Mouse (Mus musculus) intestine, embryonic 16.5 days (tissue): ENCODE data around the gene Mindy4. TPM values are rescaled to one million over a fixed set of nuclear protein-coding genes. Genes with fewer than 3 reads are reported as not detected.

ENCODE experiments used
- ATAC-seq: fragments of 200-750 bp; cut with Nextera tagmentation; 2 replicates; pipeline ENCODE4 v1.8.0; 2017; ENCODE audit warnings: moderate TSS enrichment, moderate library complexity
- H3K27ac ChIP-seq: fragments of 300-500 bp; sonication (generic); 2 replicates; pipeline ENCODE4 v1.5.1; 2014; ENCODE audit warnings: mild to moderate bottlenecking, low read length
- H3K27me3 ChIP-seq: fragments of 300-500 bp; sonication (generic); replicated peaks from 2 replicates; pipeline ENCODE4 v1.6.1; 2014; ENCODE audit warnings: low read length, control low read depth, mixed read lengths; ENCODE audit not compliant: control insufficient read depth, insufficient read depth
- H3K36me3 ChIP-seq: fragments of 300-500 bp; sonication (generic); 2 replicates; pipeline ENCODE4 v1.6.1; 2014; ENCODE audit warnings: low read length, control low read depth; ENCODE audit not compliant: control insufficient read depth, insufficient read depth
- H3K4me1 ChIP-seq: fragments of 300-500 bp; sonication (generic); 2 replicates; pipeline ENCODE4 v1.6.1; 2014; ENCODE audit warnings: low read length, control low read depth, mixed read lengths; ENCODE audit not compliant: control insufficient read depth, insufficient read depth
- H3K4me2 ChIP-seq: fragments of 300-500 bp; sonication (generic); 2 replicates; pipeline ENCODE4 v1.6.1; 2014; ENCODE audit warnings: low read depth, low read length, control low read depth
- H3K4me3 ChIP-seq: fragments of 300-500 bp; sonication (generic); 2 replicates; pipeline ENCODE4 v1.5.1; 2014; ENCODE audit warnings: mild to moderate bottlenecking, low read length
- H3K9ac ChIP-seq: fragments of 300-500 bp; sonication (generic); 2 replicates; pipeline ENCODE4 v1.6.1; 2014; ENCODE audit warnings: low read depth, low read length
- H3K9me3 ChIP-seq: fragments of 300-500 bp; sonication (generic); 2 replicates; pipeline ENCODE4 v1.6.1; 2016; ENCODE audit warnings: low read length, control low read depth; ENCODE audit not compliant: control insufficient read depth
- WGBS: fragments of 180-500 bp; shearing (Covaris S2); extraction: QIAGEN DNeasy Blood & Tissue Kit; methylation state at CpG from one replicate; pipeline ENCODE4 v1.1.7; 2014; 5-methylcytosine and 5-hydroxymethylcytosine counted together
- polyA plus RNA-seq: library from polyadenylated mRNA; unstranded; fragments of >200 nt; fragmentation: Nextera tagmentation; extraction: Ambion mirVana; gene quantifications from 2 replicates; pipeline ENCODE4 v1.2.1, GENCODE M21; 2015

The Mindy4 gene
- polyA plus RNA-seq, 1 experiment from 2014 or later, result 5.8 TPM

DNA sequence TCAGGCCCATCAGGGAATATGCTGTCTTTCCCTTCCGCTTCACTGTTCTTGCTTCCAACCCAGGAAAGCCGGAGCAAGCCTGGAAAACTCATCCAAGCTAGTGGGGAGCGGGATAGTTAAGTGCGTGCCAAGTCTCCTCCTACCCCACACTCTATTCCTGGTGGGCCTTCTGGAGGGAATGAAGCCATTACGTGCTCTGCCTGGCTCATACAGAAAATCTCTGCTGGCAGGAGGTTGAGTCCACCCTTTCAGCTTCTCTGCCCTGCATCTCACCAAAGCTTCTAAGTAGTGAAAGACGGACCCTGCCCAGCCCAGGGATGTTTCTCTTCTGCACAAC is 129.6 kb downstream of the Mindy4 start:
- Histone ChIP-seq H3K27ac (no peak overlapping the region), H3K4me1 (peaks cover 33% of the 10 kb centered on the region), H3K4me2 (no peak overlapping the region), H3K27me3 (no peaks in the 10 kb centered on the region), H3K9ac (no peak overlapping the region), H3K4me3 (no peak overlapping the region), H3K9me3 (no peaks in the 10 kb centered on the region), H3K36me3 (no peaks in the 10 kb centered on the region)
- 76% methylated on average over 6 of the region's 6 CpGs for WGBS
- ATAC-seq, result no peak

DNA sequence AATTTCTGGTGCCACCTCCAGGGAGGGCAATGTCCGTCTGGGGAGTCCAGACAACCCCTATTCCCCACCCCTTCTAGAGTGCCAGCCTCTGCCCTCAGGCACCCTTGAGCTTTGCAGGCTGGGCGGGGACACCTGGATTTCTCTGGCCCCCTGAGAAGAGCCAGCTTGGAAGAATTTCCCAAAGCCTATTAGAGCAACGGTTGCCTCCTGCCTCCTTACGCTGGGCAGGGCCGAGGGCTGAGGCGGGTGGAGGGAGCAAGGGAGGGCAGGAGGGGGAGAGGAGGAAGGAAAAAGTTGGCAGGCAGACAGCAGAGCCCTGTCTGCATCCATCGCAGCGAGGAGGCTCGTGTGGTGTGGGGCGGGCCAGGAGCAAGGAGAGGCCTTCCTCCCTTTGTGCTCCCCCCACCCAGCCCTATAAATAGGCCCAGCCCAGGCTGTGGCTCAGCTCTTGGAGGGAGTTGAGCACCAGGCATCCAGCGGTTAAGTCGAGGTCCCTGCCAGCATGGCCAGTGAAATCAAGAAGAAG is 132.9 kb downstream of the Mindy4 start, which contains the start of gene Aqp1:
TSS of gene Aqp1 (plus strand) at position 444 of the 526 bp plus-strand sequence.
- no peaks in the 10 kb centered on the region for H3K27me3 ChIP-seq
- peaks cover 42% of the 10 kb centered on the region for H3K4me1 ChIP-seq
- H3K36me3 ChIP-seq, result no peaks in the 10 kb centered on the region
- no peak within 1 kb of the TSS for H3K4me3 ChIP-seq
- no peak within 1 kb of the TSS for H3K27ac ChIP-seq
- H3K9ac ChIP-seq, result no peak within 1 kb of the TSS
- H3K9me3 ChIP-seq, result no peaks in the 10 kb centered on the region
- WGBS, result 20% methylated on average over 12 of the region's 12 CpGs
- ATAC-seq, result peak; percentile 84
- no peak within 1 kb of the TSS for H3K4me2 ChIP-seq

DNA sequence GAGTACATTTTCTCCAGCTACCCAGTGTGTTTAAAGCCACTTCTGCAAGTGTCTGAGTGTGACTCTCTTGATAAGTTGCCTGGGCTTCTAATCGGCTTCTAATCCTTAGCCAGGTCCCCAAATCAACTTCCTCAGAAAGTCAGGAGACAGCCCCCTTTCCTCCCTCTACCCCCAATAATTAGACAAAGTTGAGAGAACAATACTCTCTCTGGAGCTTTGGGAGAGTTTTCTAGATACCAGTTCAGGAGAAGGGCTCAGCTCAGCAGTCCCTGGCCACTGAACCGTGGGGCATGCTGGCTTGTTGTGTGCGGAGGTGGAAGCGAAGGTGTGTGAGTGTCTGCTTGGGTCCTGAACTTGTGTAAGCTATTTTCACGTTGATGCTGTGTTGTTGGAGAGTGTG is 134.1 kb downstream of the Mindy4 start:
- H3K9me3 ChIP-seq, result no peaks in the 10 kb centered on the region
- H3K36me3 ChIP-seq, result no peaks in the 10 kb centered on the region
- H3K4me1 ChIP-seq, result peaks cover 44% of the 10 kb centered on the region
- no peak overlapping the region for H3K27ac ChIP-seq
- H3K4me3 ChIP-seq, result no peak overlapping the region
- H3K4me2 ChIP-seq, result no peak overlapping the region
- H3K9ac ChIP-seq, result no peak overlapping the region
- 82% methylated on average over 5 of the region's 5 CpGs for WGBS
- ATAC-seq, result no peak
- no peaks in the 10 kb centered on the region for H3K27me3 ChIP-seq

DNA sequence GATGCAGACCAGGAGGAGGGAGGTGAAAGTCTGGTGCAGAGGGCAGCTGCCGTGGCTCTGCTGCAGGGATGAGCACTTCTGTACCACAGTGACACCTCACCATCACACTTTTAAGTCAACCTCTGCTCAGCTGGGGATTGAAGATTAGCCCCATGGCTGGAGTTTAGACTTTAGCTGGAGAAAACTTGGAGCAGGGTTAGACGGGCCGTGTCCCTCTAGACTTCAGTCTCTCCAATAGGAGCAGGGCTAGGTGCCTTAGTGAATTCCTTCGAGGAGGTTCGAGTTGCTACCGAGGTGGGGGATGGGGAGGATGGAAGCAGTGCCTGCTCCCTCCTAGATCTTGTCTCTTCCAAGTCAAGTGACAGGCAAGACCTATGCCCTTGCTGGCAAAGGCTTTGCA is 134.9 kb downstream of the Mindy4 start:
- no peaks in the 10 kb centered on the region for H3K9me3 ChIP-seq
- no peak overlapping the region for H3K4me3 ChIP-seq
- H3K9ac ChIP-seq, result no peak overlapping the region
- no peak overlapping the region for H3K4me2 ChIP-seq
- no peaks in the 10 kb centered on the region for H3K36me3 ChIP-seq
- 49% methylated on average over 6 of the region's 6 CpGs for WGBS
- H3K27me3 ChIP-seq, result no peaks in the 10 kb centered on the region
- no peak for ATAC-seq
- peaks cover 46% of the 10 kb centered on the region for H3K4me1 ChIP-seq
- no peak overlapping the region for H3K27ac ChIP-seq

DNA sequence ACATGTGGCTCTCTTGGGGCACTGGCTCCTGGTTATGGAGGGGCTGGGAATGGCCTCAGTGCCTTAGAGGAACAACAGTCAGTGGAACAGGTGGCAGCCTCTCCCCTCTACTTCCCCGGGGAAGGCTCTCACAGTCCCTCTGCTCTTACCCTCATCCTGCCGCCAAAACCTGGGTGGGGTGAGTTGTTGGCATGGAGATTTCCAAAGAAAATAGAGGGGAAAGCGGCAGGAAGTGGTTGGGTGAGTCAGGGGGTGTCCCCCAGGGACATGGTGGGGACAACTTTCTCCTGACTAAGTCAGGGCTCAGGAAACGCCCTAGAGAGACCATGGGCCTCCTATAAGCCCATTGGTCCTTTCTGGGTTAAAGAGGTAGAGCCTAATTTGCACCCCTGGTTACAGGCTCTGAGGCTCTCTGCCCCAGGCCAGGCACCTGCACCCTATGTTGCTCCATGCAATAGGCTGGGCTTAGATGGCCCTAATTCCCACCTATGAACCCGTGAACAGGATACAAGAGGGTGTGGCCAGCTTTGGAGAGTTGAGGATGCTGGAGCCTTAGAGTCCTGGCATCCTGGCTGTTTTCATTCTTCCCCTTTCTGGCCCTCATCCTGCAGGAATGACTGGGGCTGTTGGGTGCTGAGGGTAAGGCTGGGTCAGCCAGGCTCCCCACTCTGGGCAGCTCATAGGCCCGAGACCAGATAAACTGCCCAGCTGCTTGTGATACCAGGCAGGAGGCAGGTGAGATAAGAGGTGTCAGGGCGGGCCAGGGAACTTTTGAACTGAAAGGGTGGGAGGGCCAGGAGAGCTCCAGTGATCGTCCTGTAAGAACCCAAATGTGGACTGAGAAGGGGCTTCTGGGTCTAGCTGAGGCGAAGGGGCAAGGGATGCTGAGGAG is 136.0 kb downstream of the Mindy4 start:
- WGBS, result 64% methylated on average over 9 of the region's 9 CpGs
- Histone ChIP-seq H3K27me3 (no peaks in the 10 kb centered on the region), H3K9ac (no peak overlapping the region), H3K4me2 (no peak overlapping the region), H3K9me3 (no peaks in the 10 kb centered on the region), H3K27ac (no peak overlapping the region), H3K4me1 (peaks cover 46% of the 10 kb centered on the region), H3K36me3 (no peaks in the 10 kb centered on the region), H3K4me3 (no peak overlapping the region)
- ATAC-seq, result 0 out of 2 replicates have a peak, but pooled peaks have one; percentile 4

DNA sequence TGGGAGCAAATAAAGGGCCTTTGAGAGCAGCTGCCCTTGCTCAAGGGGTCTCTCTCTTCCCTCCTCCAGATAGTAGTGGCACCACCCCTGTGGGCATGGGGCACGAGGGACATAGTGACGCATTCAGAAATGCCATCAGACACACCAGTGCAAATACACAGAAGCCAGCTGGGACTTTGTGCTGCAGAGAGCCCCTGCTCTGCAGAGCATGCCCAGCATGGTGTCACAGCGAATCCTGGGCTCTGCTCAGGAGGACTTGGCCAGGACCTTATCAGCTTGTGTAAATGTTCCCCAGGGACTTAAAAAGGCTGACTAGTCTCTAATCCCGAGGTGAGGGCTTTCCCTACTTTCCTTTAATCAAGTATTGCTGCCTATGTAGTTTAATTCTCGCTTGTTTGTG is 138.5 kb downstream of the Mindy4 start:
- H3K4me3 ChIP-seq, result no peak overlapping the region
- peak overlapping the region; percentile 73 for H3K27ac ChIP-seq
- H3K4me1 ChIP-seq, result peaks cover 29% of the 10 kb centered on the region
- no peaks in the 10 kb centered on the region for H3K36me3 ChIP-seq
- 25% methylated on average over 5 of the region's 5 CpGs for WGBS
- no peak overlapping the region for H3K4me2 ChIP-seq
- H3K9ac ChIP-seq, result no peak overlapping the region
- no peaks in the 10 kb centered on the region for H3K9me3 ChIP-seq
- ATAC-seq, result peak; percentile 83
- no peaks in the 10 kb centered on the region for H3K27me3 ChIP-seq

DNA sequence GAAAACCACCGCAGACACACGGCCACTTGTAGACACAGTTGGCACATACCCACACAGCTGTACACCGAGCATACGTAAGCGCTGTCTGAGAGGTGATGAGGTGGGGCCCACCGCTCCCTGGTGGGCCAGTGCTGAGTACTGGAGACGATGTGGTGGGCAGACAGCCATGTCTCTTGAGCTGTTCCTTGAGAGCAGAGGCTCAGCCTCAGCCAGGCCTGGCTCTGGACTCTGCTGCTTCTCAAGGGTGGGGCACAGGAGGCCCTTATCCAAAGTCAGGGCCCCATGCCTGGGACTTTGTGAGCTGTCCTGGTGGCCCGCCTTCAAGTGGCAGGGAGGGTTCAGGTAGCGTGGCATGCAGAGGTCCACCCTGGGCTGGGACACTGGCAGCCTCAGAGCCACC is 139.1 kb downstream of the Mindy4 start:
- H3K27ac ChIP-seq, result peak overlapping the region; percentile 64; the same call in 1 of the 2 replicates
- no peak overlapping the region for H3K4me3 ChIP-seq
- no peaks in the 10 kb centered on the region for H3K27me3 ChIP-seq
- peak; percentile 76 for ATAC-seq
- 54% methylated on average over 9 of the region's 9 CpGs for WGBS
- no peak overlapping the region; the same call in 1 of the 2 replicates for H3K4me2 ChIP-seq
- no peak overlapping the region for H3K9ac ChIP-seq
- H3K36me3 ChIP-seq, result no peaks in the 10 kb centered on the region
- H3K4me1 ChIP-seq, result peaks cover 29% of the 10 kb centered on the region
- no peaks in the 10 kb centered on the region for H3K9me3 ChIP-seq

DNA sequence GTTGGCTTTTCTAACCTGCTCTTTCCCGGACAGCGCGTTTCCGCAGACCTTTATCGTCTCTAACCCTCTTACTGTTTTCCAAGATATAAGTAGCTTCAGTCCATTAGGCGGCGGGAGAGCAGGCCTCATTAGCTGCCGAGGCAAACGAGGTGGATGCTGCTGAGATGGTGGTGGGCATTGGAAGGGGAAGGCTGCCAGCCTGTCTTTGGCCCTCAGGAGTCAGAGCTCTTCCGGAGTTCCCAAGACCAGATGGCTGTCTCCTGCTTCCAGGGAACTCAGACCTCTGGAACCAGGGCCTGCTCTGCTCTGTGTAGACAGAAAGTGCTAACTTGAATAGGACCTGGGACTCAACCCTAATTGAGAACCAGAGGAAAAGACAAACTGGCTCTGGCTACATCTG is 140.3 kb downstream of the Mindy4 start:
- 90% methylated on average over 10 of the region's 10 CpGs for WGBS
- H3K36me3 ChIP-seq, result no peaks in the 10 kb centered on the region
- H3K27ac ChIP-seq, result no peak overlapping the region
- no peak for ATAC-seq
- H3K4me3 ChIP-seq, result no peak overlapping the region
- H3K4me1 ChIP-seq, result peaks cover 25% of the 10 kb centered on the region
- no peaks in the 10 kb centered on the region for H3K9me3 ChIP-seq
- H3K27me3 ChIP-seq, result no peaks in the 10 kb centered on the region
- no peak overlapping the region for H3K9ac ChIP-seq
- no peak overlapping the region for H3K4me2 ChIP-seq

DNA sequence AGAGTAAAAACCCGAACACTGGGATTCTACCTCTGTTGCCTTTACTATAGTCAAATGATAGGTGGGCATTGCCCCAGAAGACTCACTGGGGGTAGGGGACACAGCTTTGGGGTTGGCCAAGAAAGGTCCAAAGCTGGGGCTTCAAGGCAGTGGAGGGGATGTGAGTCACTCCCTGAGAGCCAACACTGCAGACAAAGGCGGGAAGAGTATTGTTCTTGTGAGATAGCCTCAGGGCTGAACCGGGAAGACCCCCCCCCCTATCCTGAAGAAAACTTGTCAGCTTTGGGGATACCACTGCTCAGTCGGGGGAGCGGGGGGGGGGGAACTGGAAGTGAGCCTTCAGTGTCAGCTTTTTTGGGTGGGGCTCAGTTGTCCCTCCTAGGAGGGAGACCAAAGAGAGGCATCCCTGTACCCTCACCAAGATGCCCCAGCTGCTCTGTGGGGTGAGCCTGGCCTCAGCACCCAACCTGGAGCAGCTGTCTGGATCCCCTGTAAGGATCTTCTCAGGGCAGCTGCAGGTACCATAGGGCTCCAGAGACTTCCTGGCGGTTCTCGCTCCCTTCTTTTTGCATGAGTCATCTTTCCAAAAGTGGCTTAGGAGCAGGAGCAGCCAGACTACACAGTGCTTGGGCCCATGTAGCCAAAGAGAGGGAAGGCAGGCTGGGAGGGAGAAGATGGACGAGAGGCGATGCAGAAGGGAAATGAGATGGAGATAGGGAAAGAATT is 141.3 kb downstream of the Mindy4 start:
- no peak overlapping the region for H3K4me3 ChIP-seq
- no peak overlapping the region for H3K4me2 ChIP-seq
- H3K4me1 ChIP-seq, result peaks cover 20% of the 10 kb centered on the region
- no peak overlapping the region for H3K9ac ChIP-seq
- no peak overlapping the region for H3K27ac ChIP-seq
- H3K36me3 ChIP-seq, result no peaks in the 10 kb centered on the region
- ATAC-seq, result no peak
- no peaks in the 10 kb centered on the region for H3K9me3 ChIP-seq
- WGBS, result 83% methylated on average over 9 of the region's 9 CpGs
- H3K27me3 ChIP-seq, result no peaks in the 10 kb centered on the region
